Mouse (Mus musculus) erythroblast, embryonic 14.5 days (primary cell): ENCODE data around the gene Ptpn14.

Experiments
- GATA1 ChIP-seq: IDR thresholded peaks from 2 replicates; pipeline ENCODE4 v1.6.1; 2012; ENCODE audit warnings: low read length, inconsistent platforms, mixed read lengths
- TAL1 ChIP-seq: IDR thresholded peaks from 3 replicates; pipeline ENCODE4 v1.6.1; 2012; ENCODE audit warnings: low read length, inconsistent platforms, mixed read lengths

DNA sequence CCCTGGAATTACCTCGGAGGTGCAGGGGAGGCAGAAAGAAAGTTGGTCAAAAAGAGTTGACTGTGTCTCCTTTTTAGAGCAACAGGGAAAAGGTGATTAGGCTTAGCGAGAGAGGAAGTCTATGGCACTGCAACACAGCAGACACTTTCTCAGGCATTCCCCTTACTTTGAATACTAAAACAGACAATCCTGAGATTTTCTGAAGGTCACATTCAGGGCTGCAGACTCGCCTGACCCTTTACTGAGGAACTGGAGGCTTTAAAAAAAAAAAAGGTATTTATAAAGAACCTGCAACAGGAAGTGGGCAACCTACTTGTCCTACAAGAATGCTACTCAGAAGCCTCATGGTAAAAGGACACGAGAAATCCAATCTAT, 189.0 kb downstream of the Ptpn14 start:
- TF ChIP-seq GATA1 (no peak), TAL1 (no peak)
